Mouse (Mus musculus): ENCODE data around the gene Sh3rf3.

DNA sequence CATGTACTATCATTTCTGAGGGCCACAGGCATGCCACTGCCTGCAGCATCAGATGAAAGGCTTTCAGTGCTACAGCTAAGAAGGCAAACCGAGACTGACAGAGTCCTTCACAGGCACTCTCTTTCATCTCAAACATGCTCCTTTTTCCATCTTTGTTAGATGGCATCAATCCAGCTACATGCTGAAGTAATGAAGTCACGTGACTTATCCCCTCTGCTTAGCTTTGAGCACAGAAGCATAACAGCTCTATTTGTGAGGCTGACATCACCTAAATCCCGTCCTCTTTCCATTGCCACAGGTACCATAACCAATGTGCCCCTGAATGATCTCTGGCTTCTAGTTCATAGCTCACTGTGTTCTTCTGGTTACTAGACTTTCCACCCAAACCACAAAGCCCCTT is 357.9 kb downstream of the Sh3rf3 start:
- TF ChIP-seq CTCF (conservative IDR thresholded peaks at IDR 0.05; ENCODE audit: low read length) (no peak), POU5F1 (IDR thresholded peaks at IDR 0.05; ENCODE audit: borderline replicate concordance, low read length) (no peak)

Data from E14TG2a.4 (cell line).